Mouse (Mus musculus) embryonic facial prominence, embryonic 10.5 days (tissue): ENCODE measurements around the gene E2f2. TPM values are rescaled to one million over a fixed set of nuclear protein-coding genes. Genes with fewer than 3 reads are reported as not detected.

ENCODE experiments used
- DNase-seq: peaks from one replicate; pipeline ENCODE4 v3.0.0-alpha.2; 2017; ENCODE audit warnings: low spot score
- H3K27ac ChIP-seq: fragments of 300-500 bp; sonication (generic); replicated peaks from 2 replicates; pipeline ENCODE4 v1.5.1; 2016; ENCODE audit warnings: mild to moderate bottlenecking
- H3K27me3 ChIP-seq: fragments of 300-500 bp; sonication (generic); replicated peaks from 2 replicates; pipeline ENCODE4 v1.6.1; 2016; ENCODE audit warnings: low read depth, mild to moderate bottlenecking; ENCODE audit not compliant: poor library complexity, severe bottlenecking
- H3K36me3 ChIP-seq: fragments of 300-500 bp; sonication (generic); replicated peaks from 2 replicates; pipeline ENCODE4 v1.6.1; 2016; ENCODE audit warnings: mild to moderate bottlenecking, moderate library complexity
- H3K4me1 ChIP-seq: fragments of 300-500 bp; sonication (generic); 2 replicates; pipeline ENCODE4 v1.6.1; 2016
- H3K4me3 ChIP-seq: fragments of 300-500 bp; sonication (generic); 2 replicates; pipeline ENCODE4 v1.5.1; 2016; ENCODE audit warnings: mild to moderate bottlenecking, moderate library complexity
- H3K9me3 ChIP-seq: fragments of 300-500 bp; sonication (generic); 2 replicates; pipeline ENCODE4 v1.6.1; 2016; ENCODE audit warnings: mild to moderate bottlenecking
- WGBS: fragments of 180-500 bp; shearing (Covaris S2); methylation state at CpG from one replicate; pipeline ENCODE4 v1.1.7; 2016; 5-methylcytosine and 5-hydroxymethylcytosine counted together
- polyA plus RNA-seq: library from polyadenylated mRNA; unstranded; fragments of >200 nt; fragmentation: Nextera tagmentation; extraction: Ambion mirVana; gene quantifications from 2 replicates; pipeline ENCODE4 v1.2.1, GENCODE M21; 2016

The E2f2 gene
- polyA plus RNA-seq: 6.2 TPM in 2 replicates

DNA sequence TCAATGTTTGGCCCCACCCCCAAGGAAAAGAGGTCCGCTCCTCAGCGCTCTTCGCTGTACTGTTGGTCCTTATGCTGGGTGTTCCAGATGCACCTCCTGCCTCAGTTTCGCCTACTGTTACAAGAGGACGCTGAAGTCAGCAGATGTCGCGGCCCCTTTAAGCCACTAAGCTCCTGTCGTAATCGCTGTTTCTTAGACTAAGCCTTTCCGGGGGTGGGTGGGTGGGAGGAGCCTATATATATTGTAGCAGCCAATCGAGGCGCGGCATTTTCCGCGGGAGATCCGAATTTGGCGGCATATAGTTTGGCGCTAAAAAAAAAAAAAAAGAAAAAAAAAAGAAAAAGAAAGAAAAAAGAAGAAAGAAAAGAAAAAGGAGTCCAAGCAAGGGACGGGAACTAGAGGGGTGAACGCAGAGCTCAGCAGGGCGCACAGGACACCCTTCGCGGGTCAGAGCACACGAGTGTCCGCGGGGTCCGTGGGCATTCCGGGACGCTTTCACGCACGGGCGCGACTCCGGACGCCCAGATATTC lies at the start of gene E2f2:
TSS of gene E2f2 (plus strand) at position 384 of the 531 bp plus-strand sequence.
- Histone ChIP-seq H3K36me3 (peaks cover 8% of the 10 kb centered on the region; the same call in 1 of the 2 replicates), H3K27ac (peak within 1 kb of the TSS; percentile 90), H3K4me3 (peak within 1 kb of the TSS; percentile 91), H3K27me3 (peaks cover 8% of the 10 kb centered on the region; the same call in 1 of the 2 replicates), H3K4me1 (peaks cover 53% of the 10 kb centered on the region), H3K9me3 (no peaks in the 10 kb centered on the region)
- under 1% methylated on average over 35 of the region's 35 CpGs for WGBS
- peak; percentile 83 for DNase-seq

DNA sequence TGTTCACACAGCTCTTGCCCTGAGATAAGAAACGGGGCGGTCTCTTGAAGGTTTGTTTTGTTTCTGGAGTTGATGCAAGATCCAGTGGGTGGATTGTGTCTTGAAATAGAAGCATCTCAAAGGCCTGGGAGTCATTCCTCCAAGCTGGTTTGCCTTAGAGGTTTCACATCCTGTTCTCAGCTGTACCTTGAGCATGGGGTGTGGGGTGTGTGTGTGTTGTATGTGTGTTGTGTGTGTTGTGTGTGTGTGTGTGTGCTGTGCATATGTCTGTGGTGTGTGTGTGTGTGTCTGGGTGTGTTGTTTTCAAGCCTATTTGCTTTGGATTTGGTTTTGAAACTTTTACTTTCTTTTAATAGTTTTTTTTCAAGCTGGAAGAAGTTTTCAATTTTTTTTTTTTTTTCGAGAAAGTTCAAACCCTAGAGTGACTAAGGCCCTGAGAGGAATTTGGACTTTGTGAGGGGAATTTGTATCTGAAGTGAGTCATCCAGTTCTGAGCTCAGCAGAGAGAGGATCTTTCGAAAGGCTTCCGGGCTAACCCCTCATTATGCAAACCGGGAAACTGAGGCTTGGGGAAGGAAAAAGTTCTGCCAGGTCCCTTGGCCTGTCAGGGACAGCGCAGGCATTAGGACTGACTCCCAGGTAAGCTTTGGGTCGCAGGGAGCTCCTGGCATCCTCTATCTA lies 48.9 kb upstream of the E2f2 start:
- no peaks in the 10 kb centered on the region for H3K36me3 ChIP-seq
- no peaks in the 10 kb centered on the region for H3K27me3 ChIP-seq
- WGBS: 70% methylated on average over 8 of the region's 8 CpGs
- DNase-seq: no peak
- no peak overlapping the region for H3K4me3 ChIP-seq
- peaks cover 47% of the 10 kb centered on the region for H3K4me1 ChIP-seq
- H3K27ac ChIP-seq: 0 out of 2 replicates have a peak overlapping the region, but pooled peaks have one; percentile 35
- no peaks in the 10 kb centered on the region for H3K9me3 ChIP-seq

DNA sequence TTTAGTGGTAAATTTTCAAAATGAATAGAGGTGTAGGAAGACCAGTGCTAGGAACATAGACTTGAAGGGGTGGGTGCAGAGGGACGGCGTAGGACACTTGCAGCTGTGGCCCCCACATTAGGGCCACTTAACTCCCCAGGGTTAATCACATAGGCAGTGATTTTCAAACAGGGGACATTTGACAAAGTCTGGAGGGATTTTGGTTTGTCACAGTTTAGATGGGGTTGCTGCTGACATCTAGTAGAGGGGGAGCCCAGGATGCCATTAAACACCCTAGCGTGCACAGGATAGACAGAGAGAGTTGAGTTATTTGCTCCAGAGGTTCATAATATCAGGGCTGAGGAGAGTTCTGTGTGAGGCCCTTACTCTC lies 48.4 kb upstream of the E2f2 start:
- Histone ChIP-seq H3K27me3 (no peaks in the 10 kb centered on the region), H3K4me1 (peaks cover 42% of the 10 kb centered on the region), H3K4me3 (no peak overlapping the region), H3K9me3 (no peaks in the 10 kb centered on the region), H3K27ac (0 out of 2 replicates have a peak overlapping the region, but pooled peaks have one; percentile 35), H3K36me3 (no peaks in the 10 kb centered on the region)
- WGBS: 88% methylated on average over 3 of the region's 3 CpGs
- DNase-seq: no peak

DNA sequence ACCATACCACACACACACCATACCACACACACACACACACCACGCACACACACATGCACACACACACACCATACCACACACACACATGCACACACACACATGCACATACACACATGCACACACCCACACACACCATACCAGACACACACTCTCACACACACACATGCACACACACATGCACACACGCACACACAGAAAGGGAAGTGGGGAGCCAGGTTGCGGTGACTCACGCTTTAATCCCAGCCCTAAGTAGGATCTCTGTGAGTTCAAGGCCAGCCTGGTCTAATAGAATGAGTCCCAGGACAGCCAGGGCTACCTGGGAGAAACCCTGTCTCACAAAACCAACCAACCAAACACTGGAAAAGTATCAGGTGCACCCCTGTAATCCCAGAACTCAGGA lies 47.6 kb upstream of the E2f2 start:
- Histone ChIP-seq H3K27ac (0 out of 2 replicates have a peak overlapping the region, but pooled peaks have one; percentile 44), H3K27me3 (no peaks in the 10 kb centered on the region), H3K36me3 (no peaks in the 10 kb centered on the region), H3K4me1 (peaks cover 34% of the 10 kb centered on the region), H3K4me3 (no peak overlapping the region), H3K9me3 (no peaks in the 10 kb centered on the region)
- 98% methylated on average over 4 of the region's 4 CpGs for WGBS
- DNase-seq: no peak

DNA sequence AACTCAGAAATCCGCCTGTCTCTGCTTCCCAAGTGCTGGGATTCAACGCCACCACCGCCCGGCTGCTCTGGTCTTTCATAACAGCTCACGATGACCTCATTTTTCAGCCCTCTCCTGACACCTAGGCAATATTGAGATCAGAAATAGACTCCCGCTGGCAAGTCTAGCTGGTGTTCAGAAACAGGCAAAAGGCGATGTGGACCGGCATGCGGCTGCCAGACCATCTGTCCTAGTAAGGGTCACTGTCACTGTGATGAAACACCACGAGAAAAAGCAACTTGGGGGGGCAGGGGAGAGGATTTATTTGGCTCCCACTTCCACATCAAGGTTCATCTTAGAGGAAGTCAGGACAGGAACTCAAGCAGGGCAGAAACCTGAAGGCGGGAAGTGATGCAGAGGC lies 46.7 kb upstream of the E2f2 start:
- H3K4me3 ChIP-seq: no peak overlapping the region
- H3K9me3 ChIP-seq: no peaks in the 10 kb centered on the region
- no peaks in the 10 kb centered on the region for H3K27me3 ChIP-seq
- H3K36me3 ChIP-seq: no peaks in the 10 kb centered on the region
- no peak for DNase-seq
- WGBS: 90% methylated on average over 11 of the region's 11 CpGs
- peaks cover 25% of the 10 kb centered on the region for H3K4me1 ChIP-seq
- H3K27ac ChIP-seq: no peak overlapping the region

DNA sequence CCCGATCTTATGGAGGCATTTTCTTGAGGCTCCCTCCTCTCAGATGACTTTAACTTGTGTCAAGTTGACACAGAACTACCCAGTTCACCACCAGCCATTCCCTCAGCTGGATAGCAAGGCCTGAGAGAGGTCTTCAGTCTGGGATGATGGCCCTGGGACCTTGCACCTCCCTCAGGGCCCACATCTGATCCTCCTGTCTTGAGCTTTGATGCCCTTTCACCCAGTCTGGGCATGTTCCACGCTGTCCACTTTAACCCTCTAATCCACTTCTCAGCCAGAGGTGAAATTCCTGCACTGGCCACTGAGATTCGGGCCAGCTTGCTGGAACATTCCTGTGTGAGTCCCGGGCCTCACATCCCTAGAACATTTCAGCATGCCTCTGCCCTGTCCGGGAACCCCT lies 46.2 kb upstream of the E2f2 start:
- no peak for DNase-seq
- WGBS: 72% methylated on average over 5 of the region's 5 CpGs
- H3K4me1 ChIP-seq: peaks cover 22% of the 10 kb centered on the region
- no peaks in the 10 kb centered on the region for H3K9me3 ChIP-seq
- H3K4me3 ChIP-seq: no peak overlapping the region
- H3K27me3 ChIP-seq: no peaks in the 10 kb centered on the region
- peak overlapping the region; percentile 41 for H3K27ac ChIP-seq
- no peaks in the 10 kb centered on the region for H3K36me3 ChIP-seq

DNA sequence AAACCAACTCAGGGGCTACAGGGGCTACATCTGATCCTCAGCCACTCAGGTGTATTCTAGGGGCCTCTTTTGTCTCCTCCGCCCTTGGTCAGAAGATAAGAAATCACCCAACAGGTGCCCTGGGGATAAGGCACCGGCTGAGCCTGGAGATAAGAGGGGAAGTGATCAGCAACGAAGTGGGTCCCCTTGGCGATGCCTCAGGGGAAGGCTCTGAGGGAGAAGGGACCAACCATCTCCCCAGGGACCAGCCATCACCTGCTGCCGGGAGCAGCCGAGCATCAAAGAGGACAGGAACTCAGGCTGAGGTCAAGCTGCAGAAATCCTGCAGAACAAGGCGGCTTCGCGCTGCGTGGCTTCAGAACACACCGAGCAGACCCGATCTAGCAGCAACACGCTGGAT lies 44.5 kb upstream of the E2f2 start:
- Histone ChIP-seq H3K27ac (0 out of 2 replicates have a peak overlapping the region, but pooled peaks have one; percentile 16), H3K27me3 (no peaks in the 10 kb centered on the region), H3K9me3 (no peaks in the 10 kb centered on the region), H3K36me3 (no peaks in the 10 kb centered on the region), H3K4me1 (peaks cover 29% of the 10 kb centered on the region), H3K4me3 (no peak overlapping the region)
- no peak for DNase-seq
- 70% methylated on average over 13 of the region's 13 CpGs for WGBS

DNA sequence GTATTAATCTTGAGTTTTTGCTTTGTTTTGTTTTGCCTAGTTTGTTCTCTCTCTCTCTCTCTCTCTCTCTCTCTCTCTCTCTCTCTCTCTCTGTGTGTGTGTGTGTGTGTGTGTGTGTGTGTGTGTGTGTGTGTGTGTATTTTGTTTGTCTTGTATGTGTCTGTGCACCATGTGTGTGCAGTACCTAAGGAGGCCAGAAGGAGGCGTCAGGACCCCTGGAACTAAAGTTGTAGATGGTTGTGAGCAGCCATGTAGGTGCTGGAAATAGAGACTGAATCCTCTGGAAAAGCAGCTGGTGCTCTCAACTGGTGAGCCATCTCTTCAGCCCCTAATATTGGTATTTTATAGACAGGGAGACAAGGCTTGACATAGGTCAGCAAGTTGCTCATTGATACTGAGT lies 42.4 kb upstream of the E2f2 start:
- Histone ChIP-seq H3K27ac (no peak overlapping the region), H3K9me3 (no peaks in the 10 kb centered on the region), H3K27me3 (no peaks in the 10 kb centered on the region), H3K36me3 (no peaks in the 10 kb centered on the region), H3K4me1 (peaks cover 46% of the 10 kb centered on the region), H3K4me3 (no peak overlapping the region)
- DNase-seq: no peak
- WGBS: 84% methylated on average over 1 of the region's 1 CpGs

DNA sequence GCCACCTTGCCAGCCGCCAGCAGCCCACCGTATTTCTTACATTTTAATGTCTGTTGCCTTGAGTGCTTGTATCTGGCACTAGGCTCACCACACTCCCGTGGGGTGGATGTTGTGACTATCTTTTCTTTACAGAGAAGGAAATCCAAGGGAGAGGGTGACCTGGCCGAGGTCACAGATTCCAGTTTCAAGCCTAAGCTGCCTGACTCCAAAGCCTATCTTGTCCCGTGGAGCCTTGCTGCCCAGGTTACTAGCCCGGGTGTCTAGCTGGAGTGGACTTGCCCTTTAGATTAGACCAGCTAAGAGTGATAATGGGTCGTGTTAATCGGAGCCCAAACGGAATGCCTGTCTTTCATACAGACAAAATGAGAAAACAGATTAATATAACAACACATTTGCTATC lies 38.4 kb upstream of the E2f2 start:
- no peaks in the 10 kb centered on the region for H3K27me3 ChIP-seq
- no peaks in the 10 kb centered on the region for H3K36me3 ChIP-seq
- DNase-seq: no peak
- H3K4me1 ChIP-seq: peaks cover 61% of the 10 kb centered on the region
- H3K27ac ChIP-seq: peak overlapping the region; percentile 99
- no peaks in the 10 kb centered on the region for H3K9me3 ChIP-seq
- 21% methylated on average over 9 of the region's 9 CpGs for WGBS
- H3K4me3 ChIP-seq: peak overlapping the region; percentile 57

DNA sequence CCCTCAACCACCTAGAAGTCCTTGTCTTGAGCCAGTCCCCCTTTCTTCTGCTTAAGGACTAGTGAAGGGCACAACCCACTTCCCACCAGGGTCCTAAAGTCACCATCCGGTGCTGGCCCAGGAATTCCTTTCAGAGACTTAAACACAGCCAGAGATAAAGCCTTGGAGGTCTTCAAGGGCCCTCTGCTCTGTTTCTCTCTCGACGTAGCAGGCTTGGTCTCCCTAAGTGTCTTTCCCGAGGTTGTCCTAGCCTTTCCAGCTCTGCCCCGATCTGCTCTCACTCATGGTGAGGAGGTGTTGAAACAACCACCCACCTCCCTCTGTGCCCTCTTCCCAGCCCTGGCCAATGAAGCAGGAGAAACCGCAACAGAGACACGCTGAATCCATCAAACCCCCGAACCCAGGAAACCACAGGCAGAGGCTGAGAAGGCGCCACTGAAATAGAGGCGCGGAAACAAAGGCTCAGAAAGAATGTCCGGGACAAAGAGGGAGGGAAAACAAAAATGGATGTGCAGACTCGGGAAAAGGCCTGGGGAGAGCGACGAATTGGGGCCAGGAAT lies 37.7 kb upstream of the E2f2 start:
- under 1% methylated on average over 15 of the region's 15 CpGs for WGBS
- Histone ChIP-seq H3K27ac (peak overlapping the region; percentile 99), H3K27me3 (no peaks in the 10 kb centered on the region), H3K36me3 (no peaks in the 10 kb centered on the region), H3K4me3 (peak overlapping the region; percentile 57), H3K4me1 (peaks cover 68% of the 10 kb centered on the region), H3K9me3 (no peaks in the 10 kb centered on the region)
- DNase-seq: peak; percentile 64

DNA sequence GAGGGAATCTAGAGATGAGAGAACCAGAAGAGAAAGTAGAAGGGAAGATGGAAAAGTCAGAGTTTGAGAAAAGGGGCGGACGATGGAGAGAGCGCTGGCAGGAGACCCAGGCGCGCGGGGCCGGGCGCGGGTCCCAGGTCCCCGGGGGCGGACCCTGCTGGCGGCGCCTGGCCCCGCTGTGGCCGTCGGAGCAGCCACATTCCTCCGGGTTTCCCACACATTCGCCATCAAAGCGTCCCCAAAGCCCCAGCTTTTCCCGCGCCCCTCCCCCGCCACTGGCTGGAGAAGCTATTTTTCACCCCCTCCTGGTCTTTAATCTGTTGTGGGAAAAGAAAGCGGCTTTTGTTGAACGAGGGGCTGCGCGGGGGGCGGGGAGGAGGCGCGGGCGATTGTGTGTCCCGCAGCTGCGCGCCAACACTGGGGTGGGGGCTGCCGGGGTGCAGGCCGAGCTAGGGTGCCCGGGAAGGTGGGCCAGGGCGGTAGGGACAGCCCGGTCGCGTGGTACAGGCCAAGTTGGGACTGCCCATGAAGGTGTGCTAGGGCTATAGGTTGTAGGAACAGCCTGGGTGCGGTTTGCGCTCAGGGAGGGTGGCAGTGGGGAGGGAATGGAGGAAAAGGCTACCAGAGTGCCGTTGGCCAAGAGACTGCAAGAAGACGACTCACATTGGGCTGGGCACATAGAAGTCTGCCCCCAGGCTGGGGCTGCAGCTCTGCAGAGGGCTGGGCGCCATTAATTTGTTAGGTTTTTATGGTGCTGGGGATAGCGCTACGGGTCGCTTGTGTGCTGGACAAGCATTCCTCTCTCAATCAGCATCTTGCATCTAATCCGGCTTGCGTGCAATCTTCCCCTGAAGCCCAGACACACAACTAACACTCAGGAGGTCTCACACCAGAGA lies 37.0 kb upstream of the E2f2 start:
- no peaks in the 10 kb centered on the region for H3K9me3 ChIP-seq
- peaks cover 75% of the 10 kb centered on the region for H3K4me1 ChIP-seq
- no peaks in the 10 kb centered on the region for H3K36me3 ChIP-seq
- WGBS: under 1% methylated on average over 50 of the region's 50 CpGs
- peak overlapping the region; percentile 99 for H3K27ac ChIP-seq
- H3K4me3 ChIP-seq: peak overlapping the region; percentile 57
- DNase-seq: peak; percentile 88
- H3K27me3 ChIP-seq: no peaks in the 10 kb centered on the region
